Mouse (Mus musculus) myocyte (in vitro differentiated cells): ENCODE results near the gene Gstm7. TPM values are rescaled to one million over a fixed set of nuclear protein-coding genes. Genes with fewer than 3 reads are reported as not detected.

ENCODE experiments used
- H3K27me3 ChIP-seq: one replicate; pipeline ENCODE4 v1.6.1; 2011; ENCODE audit not compliant: control insufficient read depth, insufficient read depth, insufficient read length
- H3K36me3 ChIP-seq: one replicate; pipeline ENCODE4 v1.6.1; 2011; ENCODE audit not compliant: control insufficient read depth, insufficient read depth
- H3K4me2 ChIP-seq: one replicate; pipeline ENCODE4 v1.6.1; 2011; ENCODE audit warnings: low read depth, control low read depth
- H3K4me3 ChIP-seq: one replicate; pipeline ENCODE4 v1.5.1; 2011; ENCODE audit warnings: mild to moderate bottlenecking, control low read depth, moderate library complexity
- H3K79me2 ChIP-seq: one replicate; pipeline ENCODE4 v1.6.1; 2011; ENCODE audit not compliant: control insufficient read depth, insufficient read depth
- H3ac ChIP-seq: one replicate; pipeline ENCODE4 v1.6.1; 2011; ENCODE audit not compliant: control insufficient read depth, insufficient read length
- CEBPB ChIP-seq: IDR thresholded peaks from 2 replicates; pipeline ENCODE4 v1.6.1; 2011; ENCODE audit warnings: mild to moderate bottlenecking, moderate library complexity; ENCODE audit not compliant: poor library complexity, insufficient read depth, severe bottlenecking
- E2F4 ChIP-seq: IDR thresholded peaks from one replicate; pipeline ENCODE4 v1.6.1; 2011; ENCODE audit warnings: mild to moderate bottlenecking, control low read depth, moderate library complexity; ENCODE audit not compliant: insufficient read depth
- MAX ChIP-seq: IDR thresholded peaks from one replicate; pipeline ENCODE4 v1.6.1; 2011; ENCODE audit warnings: low read depth, mild to moderate bottlenecking, control low read depth
- MYOD1 ChIP-seq, 3 experiments: IDR thresholded peaks; one replicate each; pipeline ENCODE4 v1.6.1; 2011; ENCODE audit warnings: control low read depth in 2 of 3, low read depth in 2 of 3, mild to moderate bottlenecking in 2 of 3, moderate library complexity in 1 of 3; ENCODE audit not compliant: insufficient read length in 2 of 3, control insufficient read depth in 1 of 3
- MYOG ChIP-seq, 3 experiments: IDR thresholded peaks; one replicate each; pipeline ENCODE4 v1.6.1; 2011; ENCODE audit warnings: control low read depth in 2 of 3, low read depth in 2 of 3, mild to moderate bottlenecking in 2 of 3; ENCODE audit not compliant: insufficient read length in 2 of 3, control insufficient read depth in 1 of 3, insufficient read depth in 1 of 3
- POLR2A ChIP-seq: IDR thresholded peaks from one replicate; pipeline ENCODE4 v1.6.1; 2011; ENCODE audit warnings: low read depth, mild to moderate bottlenecking, control low read depth, moderate library complexity; ENCODE audit not compliant: insufficient read length
- POLR2AphosphoS2 ChIP-seq: IDR thresholded peaks from one replicate; pipeline ENCODE4 v1.6.1; 2011; ENCODE audit warnings: low read depth, control low read depth; ENCODE audit not compliant: insufficient read length
- REST ChIP-seq: IDR thresholded peaks from one replicate; pipeline ENCODE4 v1.6.1; 2011; ENCODE audit warnings: mild to moderate bottlenecking, control low read depth, moderate library complexity; ENCODE audit not compliant: insufficient read depth, insufficient read length
- SRF ChIP-seq: IDR thresholded peaks from one replicate; pipeline ENCODE4 v1.6.1; 2011; ENCODE audit warnings: low read depth; ENCODE audit not compliant: control insufficient read depth, insufficient read length
- TCF12 ChIP-seq: IDR thresholded peaks from one replicate; pipeline ENCODE4 v1.6.1; 2011; ENCODE audit warnings: mild to moderate bottlenecking, control low read depth; ENCODE audit not compliant: poor library complexity, insufficient read depth, severe bottlenecking
- TCF3 ChIP-seq: IDR thresholded peaks from one replicate; pipeline ENCODE4 v1.6.1; 2011; ENCODE audit warnings: low read depth, control low read depth; ENCODE audit not compliant: insufficient read length
- USF1 ChIP-seq: IDR thresholded peaks from one replicate; pipeline ENCODE4 v1.6.1; 2011; ENCODE audit warnings: low read depth, mild to moderate bottlenecking, control low read depth, moderate library complexity
- polyA plus RNA-seq: library from polyadenylated mRNA; unstranded; fragments of >200 nt; fragmentation: generic; extraction: Trizol; gene quantifications from one replicate; pipeline ENCODE4 v1.2.1, GENCODE M21; 2012; ENCODE audit warnings: missing spikeins

Gene Gstm7
- polyA plus RNA-seq, 1 experiment = 0.50 TPM

GRCm38 (mm10) chr3:107905942-107906341 is 25.7 kb downstream of the Gstm7 start:
- Histone ChIP-seq H3K79me2 (no peaks in the 10 kb centered on the region), H3K36me3 (no peaks in the 10 kb centered on the region), H3ac (no peak overlapping the region), H3K4me2 (no peak overlapping the region), H3K4me3 (no peak overlapping the region), H3K27me3 (peaks cover 74% of the 10 kb centered on the region)
- TF ChIP-seq REST = no peak
- no peak for TF ChIP-seq TCF12
- TF ChIP-seq MYOD1 (IDR thresholded peaks at IDR 0.05; ENCODE audit: control insufficient read depth in 1 of 3, insufficient read length in 2 of 3, low read depth in 2 of 3) = no peak
- TF ChIP-seq SRF = no peak
- no peak for TF ChIP-seq POLR2A
- no peak for TF ChIP-seq E2F4
- TF ChIP-seq CEBPB = no peak
- TF ChIP-seq TCF3 = no peak
- no peak for TF ChIP-seq USF1
- TF ChIP-seq POLR2AphosphoS2 = no peak
- no peak for TF ChIP-seq MAX
- TF ChIP-seq MYOG (IDR thresholded peaks at IDR 0.05; ENCODE audit: control insufficient read depth in 1 of 3, insufficient read depth in 1 of 3, insufficient read length in 2 of 3, low read depth in 2 of 3) = no peak

DNA sequence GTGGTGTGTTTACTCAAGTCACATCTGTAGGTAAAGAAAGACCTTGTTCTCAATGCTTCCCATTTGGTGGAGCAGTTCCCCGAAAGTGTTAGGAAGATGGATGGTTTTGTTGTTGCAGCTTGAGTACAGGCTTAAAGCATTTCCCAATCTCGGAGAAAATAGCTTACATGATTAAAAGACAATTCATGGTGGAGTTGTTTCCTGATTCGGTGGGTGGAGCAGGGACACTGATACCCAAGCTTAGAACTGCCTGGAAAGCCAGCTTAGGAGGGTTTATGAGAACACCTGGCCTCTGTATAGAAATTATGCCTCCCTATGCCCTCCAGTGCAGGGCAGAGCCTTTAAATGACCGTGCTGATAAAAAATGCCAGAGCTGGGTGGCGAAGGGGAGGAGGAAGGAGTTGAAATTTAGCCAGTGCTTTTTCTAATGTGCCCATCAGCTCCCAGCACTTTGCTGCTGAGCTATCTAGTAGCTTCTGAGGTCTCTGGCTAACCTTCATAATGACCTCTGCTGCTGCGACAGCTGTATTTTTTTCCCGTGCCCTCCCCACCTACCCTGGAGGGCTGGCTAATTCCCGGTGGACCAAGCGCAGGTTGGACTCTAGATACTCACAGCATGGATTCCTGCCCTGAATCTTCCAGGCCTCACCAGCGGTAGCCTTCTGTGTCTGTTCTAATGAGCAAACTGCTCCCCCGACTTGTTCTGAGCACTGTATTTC is 30.5 kb downstream of the Gstm7 start:
- no peak overlapping the region for H3ac ChIP-seq

DNA sequence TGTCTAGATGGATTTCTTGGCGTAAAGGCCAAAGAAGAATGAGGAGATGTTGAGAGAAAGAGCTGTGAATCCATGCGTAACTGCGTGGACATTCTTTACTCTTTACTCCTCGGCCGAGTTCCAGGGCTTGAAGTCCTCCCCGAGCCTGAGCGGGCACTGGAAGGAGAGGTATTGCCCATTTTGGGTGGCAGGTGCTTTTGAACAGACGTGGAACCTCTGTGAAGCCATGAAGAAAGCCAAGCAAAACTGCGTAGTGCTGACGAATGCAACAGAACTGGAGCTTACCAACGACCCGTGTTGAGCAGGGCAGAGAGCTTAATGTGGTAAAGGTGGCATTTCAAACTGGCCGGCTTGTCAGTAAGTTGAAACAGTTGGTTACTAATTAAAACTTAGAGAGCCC is 32.9 kb downstream of the Gstm7 start:
- Histone ChIP-seq H3K79me2 (no peaks in the 10 kb centered on the region), H3K36me3 (no peaks in the 10 kb centered on the region)
- TF ChIP-seq TCF3 = no peak
- TF ChIP-seq POLR2AphosphoS2 = no peak
- no peak for TF ChIP-seq USF1
- no peak for TF ChIP-seq SRF
- TF ChIP-seq CEBPB = no peak
- TF ChIP-seq POLR2A = no peak
- TF ChIP-seq MAX = no peak
- no peak for TF ChIP-seq MYOG (IDR thresholded peaks at IDR 0.05; ENCODE audit: control insufficient read depth in 1 of 3, insufficient read depth in 1 of 3, insufficient read length in 2 of 3, low read depth in 2 of 3)
- no peak for TF ChIP-seq E2F4
- TF ChIP-seq REST = no peak
- TF ChIP-seq MYOD1 (IDR thresholded peaks at IDR 0.05; ENCODE audit: control insufficient read depth in 1 of 3, insufficient read length in 2 of 3, low read depth in 2 of 3) = no peak
- TF ChIP-seq TCF12 = no peak

More for the DNA sequence above, 30.5 kb downstream of the Gstm7 start:
- no peaks in the 10 kb centered on the region for H3K79me2 ChIP-seq
- peaks cover 33% of the 10 kb centered on the region for H3K27me3 ChIP-seq
- H3K36me3 ChIP-seq = no peaks in the 10 kb centered on the region
- H3K4me3 ChIP-seq = no peak overlapping the region
- TF ChIP-seq MYOD1 (IDR thresholded peaks at IDR 0.05; ENCODE audit: control insufficient read depth in 1 of 3, insufficient read length in 2 of 3, low read depth in 2 of 3) = no peak
- no peak for TF ChIP-seq POLR2A
- no peak for TF ChIP-seq E2F4
- TF ChIP-seq REST = no peak
- no peak for TF ChIP-seq MAX
- no peak for TF ChIP-seq CEBPB
- no peak for TF ChIP-seq SRF
- no peak for TF ChIP-seq USF1
- no peak for TF ChIP-seq MYOG (IDR thresholded peaks at IDR 0.05; ENCODE audit: control insufficient read depth in 1 of 3, insufficient read depth in 1 of 3, insufficient read length in 2 of 3, low read depth in 2 of 3)
- TF ChIP-seq TCF3 = no peak
- TF ChIP-seq POLR2AphosphoS2 = no peak
- no peak for TF ChIP-seq TCF12
- no peak overlapping the region for H3K4me2 ChIP-seq

GRCm38 (mm10) chr3:107895720-107896569 is 35.7 kb downstream of the Gstm7 start, which contains the start of gene Gstm5:
Gstm5 (plus strand) TSS chr3:107895821.
- Histone ChIP-seq H3K4me3 (peak within 1 kb of the TSS; percentile 19), H3K27me3 (no peaks in the 10 kb centered on the region), H3K36me3 (no peaks in the 10 kb centered on the region), H3K79me2 (no peaks in the 10 kb centered on the region), H3ac (no peak within 1 kb of the TSS), H3K4me2 (peak within 1 kb of the TSS; percentile 86)
- no peak for TF ChIP-seq SRF
- TF ChIP-seq E2F4 = no peak
- TF ChIP-seq POLR2A = peak; percentile 55
- TF ChIP-seq REST = no peak
- TF ChIP-seq USF1 = peak; percentile 9
- TF ChIP-seq MYOG (IDR thresholded peaks at IDR 0.05; ENCODE audit: control insufficient read depth in 1 of 3, insufficient read depth in 1 of 3, insufficient read length in 2 of 3, low read depth in 2 of 3) = peak in 2 of 3 experiments; percentile 37 to 60
- TF ChIP-seq CEBPB = no peak
- TF ChIP-seq MYOD1 (IDR thresholded peaks at IDR 0.05; ENCODE audit: control insufficient read depth in 1 of 3, insufficient read length in 2 of 3, low read depth in 2 of 3) = peak in 2 of 3 experiments; percentile 43 to 57
- TF ChIP-seq TCF3 = no peak
- no peak for TF ChIP-seq TCF12

More for the DNA sequence above, 32.9 kb downstream of the Gstm7 start:
- Histone ChIP-seq H3K27me3 (peaks cover 15% of the 10 kb centered on the region), H3ac (no peak overlapping the region), H3K4me2 (no peak overlapping the region), H3K4me3 (no peak overlapping the region)
